Mouse (Mus musculus) myocyte (in vitro differentiated cells): ENCODE results near the gene Pard3b. TPM values are rescaled to one million over a fixed set of nuclear protein-coding genes. Genes with fewer than 3 reads are reported as not detected.

Source experiments
- H3K27me3 ChIP-seq: one replicate; pipeline ENCODE4 v1.6.1; 2011; ENCODE audit not compliant: control insufficient read depth, insufficient read depth, insufficient read length
- H3K36me3 ChIP-seq: one replicate; pipeline ENCODE4 v1.6.1; 2011; ENCODE audit not compliant: control insufficient read depth, insufficient read depth
- H3K4me2 ChIP-seq: one replicate; pipeline ENCODE4 v1.6.1; 2011; ENCODE audit warnings: low read depth, control low read depth
- H3K4me3 ChIP-seq: one replicate; pipeline ENCODE4 v1.5.1; 2011; ENCODE audit warnings: mild to moderate bottlenecking, control low read depth, moderate library complexity
- H3K79me2 ChIP-seq: one replicate; pipeline ENCODE4 v1.6.1; 2011; ENCODE audit not compliant: control insufficient read depth, insufficient read depth
- H3ac ChIP-seq: one replicate; pipeline ENCODE4 v1.6.1; 2011; ENCODE audit not compliant: control insufficient read depth, insufficient read length
- CEBPB ChIP-seq: IDR thresholded peaks from 2 replicates; pipeline ENCODE4 v1.6.1; 2011; ENCODE audit warnings: mild to moderate bottlenecking, moderate library complexity; ENCODE audit not compliant: poor library complexity, insufficient read depth, severe bottlenecking
- E2F4 ChIP-seq: IDR thresholded peaks from one replicate; pipeline ENCODE4 v1.6.1; 2011; ENCODE audit warnings: mild to moderate bottlenecking, control low read depth, moderate library complexity; ENCODE audit not compliant: insufficient read depth
- MAX ChIP-seq: IDR thresholded peaks from one replicate; pipeline ENCODE4 v1.6.1; 2011; ENCODE audit warnings: low read depth, mild to moderate bottlenecking, control low read depth
- MYOD1 ChIP-seq, 3 experiments: IDR thresholded peaks; one replicate each; pipeline ENCODE4 v1.6.1; 2011; ENCODE audit warnings: control low read depth in 2 of 3, low read depth in 2 of 3, mild to moderate bottlenecking in 2 of 3, moderate library complexity in 1 of 3; ENCODE audit not compliant: insufficient read length in 2 of 3, control insufficient read depth in 1 of 3
- MYOG ChIP-seq, 3 experiments: IDR thresholded peaks; one replicate each; pipeline ENCODE4 v1.6.1; 2011; ENCODE audit warnings: control low read depth in 2 of 3, low read depth in 2 of 3, mild to moderate bottlenecking in 2 of 3; ENCODE audit not compliant: insufficient read length in 2 of 3, control insufficient read depth in 1 of 3, insufficient read depth in 1 of 3
- POLR2A ChIP-seq: IDR thresholded peaks from one replicate; pipeline ENCODE4 v1.6.1; 2011; ENCODE audit warnings: low read depth, mild to moderate bottlenecking, control low read depth, moderate library complexity; ENCODE audit not compliant: insufficient read length
- POLR2AphosphoS2 ChIP-seq: IDR thresholded peaks from one replicate; pipeline ENCODE4 v1.6.1; 2011; ENCODE audit warnings: low read depth, control low read depth; ENCODE audit not compliant: insufficient read length
- REST ChIP-seq: IDR thresholded peaks from one replicate; pipeline ENCODE4 v1.6.1; 2011; ENCODE audit warnings: mild to moderate bottlenecking, control low read depth, moderate library complexity; ENCODE audit not compliant: insufficient read depth, insufficient read length
- SRF ChIP-seq: IDR thresholded peaks from one replicate; pipeline ENCODE4 v1.6.1; 2011; ENCODE audit warnings: low read depth; ENCODE audit not compliant: control insufficient read depth, insufficient read length
- TCF12 ChIP-seq: IDR thresholded peaks from one replicate; pipeline ENCODE4 v1.6.1; 2011; ENCODE audit warnings: mild to moderate bottlenecking, control low read depth; ENCODE audit not compliant: poor library complexity, insufficient read depth, severe bottlenecking
- TCF3 ChIP-seq: IDR thresholded peaks from one replicate; pipeline ENCODE4 v1.6.1; 2011; ENCODE audit warnings: low read depth, control low read depth; ENCODE audit not compliant: insufficient read length
- USF1 ChIP-seq: IDR thresholded peaks from one replicate; pipeline ENCODE4 v1.6.1; 2011; ENCODE audit warnings: low read depth, mild to moderate bottlenecking, control low read depth, moderate library complexity
- polyA plus RNA-seq: library from polyadenylated mRNA; unstranded; fragments of >200 nt; fragmentation: generic; extraction: Trizol; gene quantifications from one replicate; pipeline ENCODE4 v1.2.1, GENCODE M21; 2012; ENCODE audit warnings: missing spikeins

Pard3b gene
- polyA plus RNA-seq, 1 experiment = 0.17 TPM

DNA sequence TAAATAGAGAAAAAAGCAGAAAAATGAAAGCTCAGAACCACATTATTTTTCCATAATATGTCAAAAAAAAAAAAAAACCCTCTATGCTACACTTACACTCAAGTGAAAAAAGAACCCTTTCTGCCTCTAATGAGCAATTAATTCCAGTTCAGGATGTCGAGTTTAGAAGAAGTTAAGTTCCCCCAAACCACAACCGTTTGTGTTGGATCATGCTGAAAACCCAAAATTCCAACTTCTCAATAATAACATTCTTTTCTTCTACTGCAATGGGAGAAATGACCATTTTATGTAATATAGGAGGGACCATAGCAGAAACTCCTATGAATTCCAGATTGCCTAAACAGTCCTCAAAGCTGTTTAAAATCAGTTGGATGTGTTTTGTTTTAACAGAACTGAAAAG lies 911.9 kb downstream of the Pard3b start:
- no peak overlapping the region for H3ac ChIP-seq
- TF ChIP-seq E2F4 (no peak), CEBPB (no peak), MYOD1 (IDR thresholded peaks at IDR 0.05; ENCODE audit: control insufficient read depth in 1 of 3, insufficient read length in 2 of 3, low read depth in 2 of 3) (no peak), SRF (no peak), TCF3 (no peak), MYOG (IDR thresholded peaks at IDR 0.05; ENCODE audit: control insufficient read depth in 1 of 3, insufficient read depth in 1 of 3, insufficient read length in 2 of 3, low read depth in 2 of 3) (no peak), TCF12 (no peak), REST (no peak), MAX (no peak), USF1 (no peak), POLR2AphosphoS2 (no peak), POLR2A (no peak)
- no peaks in the 10 kb centered on the region for H3K36me3 ChIP-seq
- peak overlapping the region; percentile 67 for H3K4me2 ChIP-seq
- H3K27me3 ChIP-seq = no peaks in the 10 kb centered on the region
- no peaks in the 10 kb centered on the region for H3K79me2 ChIP-seq
- no peak overlapping the region for H3K4me3 ChIP-seq

DNA sequence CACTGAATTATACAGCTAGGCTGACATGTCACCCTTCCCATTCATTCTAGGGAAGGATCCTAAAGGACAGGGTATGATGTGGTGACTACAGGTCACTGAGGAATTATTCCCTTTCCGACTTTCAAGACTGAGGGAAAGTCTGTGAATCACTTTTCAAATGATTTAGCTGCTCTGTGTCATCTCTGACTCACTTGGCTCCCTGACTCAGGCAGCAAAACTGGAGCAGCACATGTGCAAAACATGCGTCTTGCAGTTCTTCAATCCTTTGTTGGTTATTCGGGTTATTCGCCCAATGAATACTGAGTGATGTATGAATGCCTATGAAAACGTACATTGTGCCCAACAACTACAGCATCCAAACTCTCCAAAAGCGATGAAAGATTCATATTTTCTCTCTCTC lies 912.9 kb downstream of the Pard3b start:
- H3ac ChIP-seq = no peak overlapping the region
- TF ChIP-seq USF1 (peak; percentile 18), REST (no peak), MAX (peak; percentile 84), TCF12 (peak; percentile 14)
- H3K4me2 ChIP-seq = peak overlapping the region; percentile 67

DNA sequence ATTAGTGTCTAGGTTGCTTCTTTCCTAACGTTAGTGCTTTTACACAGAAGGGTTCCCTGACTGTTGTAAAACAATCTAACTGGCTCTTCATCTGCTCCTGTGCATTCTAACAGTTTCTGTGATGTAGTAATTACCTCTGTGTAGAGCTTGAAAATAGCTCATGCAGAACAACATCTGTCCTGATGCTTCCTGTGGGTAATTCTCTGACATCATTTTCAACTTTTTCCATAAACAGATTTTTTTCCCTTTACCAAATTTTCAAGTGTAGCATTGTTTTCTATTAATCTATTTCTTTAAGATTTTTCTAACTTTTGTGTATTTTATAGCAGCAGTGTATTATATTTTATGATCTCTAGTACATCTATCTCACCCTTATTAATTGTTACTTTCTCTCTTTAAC lies 917.2 kb downstream of the Pard3b start:
- Histone ChIP-seq H3K4me2 (no peak overlapping the region), H3ac (no peak overlapping the region), H3K79me2 (no peaks in the 10 kb centered on the region), H3K27me3 (no peaks in the 10 kb centered on the region), H3K4me3 (no peak overlapping the region), H3K36me3 (no peaks in the 10 kb centered on the region)
- no peak for TF ChIP-seq MAX
- no peak for TF ChIP-seq MYOD1 (IDR thresholded peaks at IDR 0.05; ENCODE audit: control insufficient read depth in 1 of 3, insufficient read length in 2 of 3, low read depth in 2 of 3)

More for the DNA sequence above, 912.9 kb downstream of the Pard3b start:
- no peak overlapping the region for H3K4me3 ChIP-seq
- no peaks in the 10 kb centered on the region for H3K27me3 ChIP-seq
- no peaks in the 10 kb centered on the region for H3K79me2 ChIP-seq
- H3K36me3 ChIP-seq = no peaks in the 10 kb centered on the region

DNA sequence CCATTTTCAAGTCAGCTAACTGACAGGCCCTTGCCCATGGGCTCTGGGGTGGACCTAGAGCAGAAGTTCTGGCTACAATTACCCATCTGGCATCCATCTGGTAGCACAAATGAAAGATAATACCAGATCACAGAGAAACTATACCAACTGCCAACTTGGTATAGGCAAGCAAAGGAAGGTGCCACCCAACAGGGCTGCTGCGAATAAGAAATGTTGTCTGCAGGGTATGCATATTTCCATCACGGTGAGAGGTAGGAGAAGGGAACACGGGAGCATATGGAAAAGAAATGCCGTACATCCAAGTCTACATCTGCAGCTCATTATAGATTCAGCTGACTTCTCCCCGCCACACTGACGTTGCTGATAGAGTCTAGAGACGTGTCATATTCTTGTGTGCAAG lies 924.4 kb downstream of the Pard3b start:
- Histone ChIP-seq H3K36me3 (no peaks in the 10 kb centered on the region), H3K4me2 (no peak overlapping the region), H3K79me2 (no peaks in the 10 kb centered on the region), H3K27me3 (no peaks in the 10 kb centered on the region), H3ac (no peak overlapping the region), H3K4me3 (no peak overlapping the region)
- no peak for TF ChIP-seq TCF3
- TF ChIP-seq E2F4 = no peak
- no peak for TF ChIP-seq MAX
- TF ChIP-seq MYOD1 (IDR thresholded peaks at IDR 0.05; ENCODE audit: control insufficient read depth in 1 of 3, insufficient read length in 2 of 3, low read depth in 2 of 3) = no peak
- TF ChIP-seq POLR2A = no peak
- no peak for TF ChIP-seq POLR2AphosphoS2
- TF ChIP-seq SRF = no peak
- TF ChIP-seq CEBPB = no peak

DNA sequence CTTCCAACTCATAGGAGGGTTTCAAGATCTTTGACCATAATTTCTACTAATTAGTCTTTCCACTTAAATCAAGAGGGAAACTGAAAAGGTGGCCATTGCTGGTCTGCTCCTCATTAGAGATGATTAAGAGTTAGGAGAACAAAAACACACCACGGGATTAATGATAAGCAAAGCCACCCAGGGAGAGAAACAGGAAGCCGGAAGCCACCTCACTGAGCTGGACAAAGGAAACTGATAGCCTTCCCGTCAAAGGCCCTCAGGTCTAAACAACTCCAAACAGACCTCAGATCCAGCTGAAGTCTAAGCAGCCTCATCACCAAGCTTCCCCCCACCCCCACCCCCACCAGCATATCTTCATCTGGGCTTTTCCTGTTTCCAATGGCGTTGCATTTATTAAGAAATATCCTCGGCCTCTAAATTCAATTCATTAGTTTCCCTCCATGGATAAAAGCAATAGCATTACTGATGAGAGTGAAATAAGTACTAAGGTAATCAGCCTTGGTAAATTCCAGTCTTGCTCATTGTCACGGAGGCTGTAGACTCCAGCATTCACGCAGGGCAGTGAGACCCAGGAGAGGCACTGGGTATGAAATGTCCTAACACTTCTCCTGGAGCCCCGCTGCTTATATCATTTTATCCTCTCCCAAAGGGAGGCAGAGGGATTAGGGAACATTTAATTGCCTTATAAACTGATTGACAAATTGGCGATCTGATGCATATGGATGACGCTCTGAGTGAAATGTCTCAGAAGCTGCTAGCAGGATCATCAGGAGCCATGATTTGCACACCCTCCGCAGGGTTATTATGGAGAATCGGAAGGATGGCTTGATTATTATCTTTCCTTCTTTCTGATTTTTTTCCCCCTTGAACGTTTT lies 925.9 kb downstream of the Pard3b start:
- no peaks in the 10 kb centered on the region for H3K79me2 ChIP-seq
- no peaks in the 10 kb centered on the region for H3K36me3 ChIP-seq

More for the DNA sequence above, 925.9 kb downstream of the Pard3b start:
- no peaks in the 10 kb centered on the region for H3K27me3 ChIP-seq
- H3ac ChIP-seq = no peak overlapping the region
- no peak overlapping the region for H3K4me3 ChIP-seq
- TF ChIP-seq POLR2A (no peak), MYOG (IDR thresholded peaks at IDR 0.05; ENCODE audit: control insufficient read depth in 1 of 3, insufficient read depth in 1 of 3, insufficient read length in 2 of 3, low read depth in 2 of 3) (no peak)
- no peak overlapping the region for H3K4me2 ChIP-seq
